Mouse (Mus musculus) bone marrow macrophage, adult 2 months (primary cell): ENCODE measurements around the gene Pga5.

Experiments
- CTCF ChIP-seq: IDR thresholded peaks from 2 replicates; pipeline ENCODE4 v1.5.1; 2012; ENCODE audit warnings: low read depth, mild to moderate bottlenecking, low read length, moderate library complexity
- POLR2A ChIP-seq: IDR thresholded peaks from 2 replicates; pipeline ENCODE4 v1.6.1; 2012; ENCODE audit warnings: mild to moderate bottlenecking, low read depth, low read length, borderline replicate concordance

DNA sequence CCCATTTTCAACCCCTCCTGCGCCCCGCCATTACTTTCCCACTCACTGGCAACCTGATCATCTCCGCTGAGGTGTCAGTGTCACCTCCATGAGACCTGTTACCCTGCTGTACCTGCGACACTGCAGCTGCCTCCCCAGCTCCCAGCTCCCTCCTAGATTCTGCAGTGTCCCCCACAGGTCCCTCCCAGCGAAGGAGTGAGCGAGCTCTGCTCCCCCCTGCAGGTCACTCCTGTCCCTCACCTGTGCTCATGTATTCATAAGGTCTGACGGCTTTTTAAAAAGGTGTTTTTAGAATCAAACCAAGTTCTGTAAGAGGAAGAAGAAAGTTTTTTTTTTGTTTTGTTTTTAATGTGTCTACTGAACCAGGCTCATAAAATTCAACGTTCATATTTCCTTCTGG, 24.3 kb upstream of the Pga5 start:
- no peak for TF ChIP-seq CTCF
- no peak for TF ChIP-seq POLR2A
